Mouse (Mus musculus) ES-Bruce4 (cell line): ENCODE data around the gene Setd1b.

Experiments
- CTCF ChIP-seq: IDR thresholded peaks from one replicate; pipeline ENCODE4 v1.8.1; 2011; ENCODE audit warnings: low read depth, low read length
- EP300 ChIP-seq: IDR thresholded peaks from 2 replicates; pipeline ENCODE4 v1.6.1; 2011; ENCODE audit warnings: low read depth, low read length; ENCODE audit not compliant: insufficient read depth

GRCm38 (mm10) chr5:123138953-123139721, 2.9 kb upstream of the Setd1b start:
- TF ChIP-seq CTCF (no peak), EP300 (no peak)
